Mouse (Mus musculus) CH12.LX (cell line): ENCODE measurements around the gene Nupr1l. TPM values are rescaled to one million over a fixed set of nuclear protein-coding genes. Genes with fewer than 3 reads are reported as not detected.

ENCODE experiments used
- DNase-seq: peaks from one replicate; pipeline ENCODE4 v3.0.0-alpha.2; 2013; ENCODE audit errors: extremely low read depth
- H3K27ac ChIP-seq: 2 replicates; pipeline ENCODE4 v1.5.1; 2012; ENCODE audit warnings: low read depth, mild to moderate bottlenecking, control low read depth, moderate library complexity; ENCODE audit not compliant: insufficient read depth
- H3K27me3 ChIP-seq: replicated peaks from 2 replicates; pipeline ENCODE3; 2012; ENCODE audit warnings: inconsistent platforms
- H3K36me3 ChIP-seq, 2 experiments: replicated peaks in 1 of 2; 2 replicates each; pipeline versions ENCODE3 to v1.6.1; 2012; ENCODE audit warnings: inconsistent platforms in 1 of 2, low read length in 1 of 2, mild to moderate bottlenecking in 1 of 2, mixed read lengths in 1 of 2, moderate library complexity in 1 of 2; ENCODE audit not compliant: control insufficient read depth in 1 of 2, insufficient read depth in 1 of 2
- H3K4me1 ChIP-seq, 2 experiments: 2 replicates each; pipeline ENCODE4 v1.6.1; 2012; ENCODE audit warnings: inconsistent platforms in 1 of 2, moderate library complexity in 1 of 2; ENCODE audit not compliant: insufficient read depth in 2 of 2, control insufficient read depth in 1 of 2
- H3K4me2 ChIP-seq: 2 replicates; pipeline ENCODE4 v1.6.1; 2012; ENCODE audit warnings: low read depth, mild to moderate bottlenecking, control low read depth; ENCODE audit not compliant: poor library complexity, insufficient read depth, severe bottlenecking
- H3K4me3 ChIP-seq, 3 experiments: fragments of 150-350 bp in 1 of 3; sonication (generic) in 1 of 3; replicated peaks in 1 of 3; 2 replicates each; pipeline versions ENCODE3 to v1.5.1; 2011 to 2012; ENCODE audit warnings: low read depth in 2 of 3, low read length in 2 of 3, mild to moderate bottlenecking in 2 of 3, moderate library complexity in 2 of 3, control low read depth in 1 of 3, improper control_type of control experiment in 1 of 3, inconsistent platforms in 1 of 3, mixed read lengths in 1 of 3; ENCODE audit not compliant: poor library complexity in 1 of 3
- H3K79me2 ChIP-seq: replicated peaks from 2 replicates; pipeline ENCODE4 v1.6.1; 2012; ENCODE audit warnings: mild to moderate bottlenecking, moderate library complexity; ENCODE audit not compliant: control insufficient read depth, poor library complexity, insufficient read depth, severe bottlenecking; ENCODE audit errors: extremely low read depth
- H3K9ac ChIP-seq: 2 replicates; pipeline ENCODE4 v1.6.1; 2012; ENCODE audit warnings: low read depth, mild to moderate bottlenecking, control low read depth, moderate library complexity; ENCODE audit not compliant: insufficient read depth
- H3K9me3 ChIP-seq: replicated peaks from 2 replicates; pipeline ENCODE3; 2012; ENCODE audit warnings: low read length, inconsistent platforms, mixed read lengths
- BHLHE40 ChIP-seq: IDR thresholded peaks from 2 replicates; pipeline ENCODE4 v1.6.1; 2011; ENCODE audit warnings: mild to moderate bottlenecking, low read depth, low read length, improper control_type of control experiment
- CHD2 ChIP-seq: IDR thresholded peaks from 2 replicates; pipeline ENCODE4 v1.6.1; 2011; ENCODE audit warnings: low read length, improper control_type of control experiment
- CTCF ChIP-seq, 2 experiments: IDR thresholded peaks in 1 of 2; conservative IDR thresholded peaks in 1 of 2; 2 replicates each; pipeline ENCODE4 v1.5.1; 2011 to 2012; ENCODE audit warnings: low read depth in 2 of 2, low read length in 2 of 2, improper control_type of control experiment in 1 of 2, inconsistent platforms in 1 of 2, mild to moderate bottlenecking in 1 of 2, moderate library complexity in 1 of 2
- E2F4 ChIP-seq: IDR thresholded peaks from 2 replicates; pipeline ENCODE4 v1.6.1; 2011; ENCODE audit warnings: low read depth, low read length, improper control_type of control experiment; ENCODE audit not compliant: insufficient replicate concordance
- EP300 ChIP-seq: IDR thresholded peaks from 2 replicates; pipeline ENCODE4 v1.6.1; 2011; ENCODE audit warnings: low read length, improper control_type of control experiment
- ETS1 ChIP-seq: conservative IDR thresholded peaks from 2 replicates; pipeline ENCODE4 v1.6.1; 2012; ENCODE audit warnings: low read depth, mild to moderate bottlenecking, inconsistent platforms, low read length, improper control_type of control experiment, moderate library complexity
- GABPA ChIP-seq: IDR thresholded peaks from 2 replicates; pipeline ENCODE4 v1.6.1; 2012; ENCODE audit warnings: low read depth, low read length, improper control_type of control experiment, inconsistent platforms; ENCODE audit not compliant: insufficient replicate concordance
- HCFC1 ChIP-seq: IDR thresholded peaks from 2 replicates; pipeline ENCODE4 v1.6.1; 2012; ENCODE audit warnings: low read depth, mild to moderate bottlenecking, inconsistent platforms, low read length, improper control_type of control experiment
- JUN ChIP-seq: IDR thresholded peaks from 2 replicates; pipeline ENCODE4 v1.6.1; 2011; ENCODE audit warnings: low read depth, mild to moderate bottlenecking, low read length, improper control_type of control experiment, moderate library complexity; ENCODE audit not compliant: insufficient read depth
- JUND ChIP-seq: conservative IDR thresholded peaks from 2 replicates; pipeline ENCODE4 v1.6.1; 2011; ENCODE audit warnings: low read depth, low read length, improper control_type of control experiment
- MAFK ChIP-seq: IDR thresholded peaks from 2 replicates; pipeline ENCODE4 v1.6.1; 2011; ENCODE audit warnings: low read length, improper control_type of control experiment; ENCODE audit not compliant: insufficient replicate concordance
- MAZ ChIP-seq: IDR thresholded peaks from 2 replicates; pipeline ENCODE4 v1.6.1; 2012; ENCODE audit warnings: low read depth, mild to moderate bottlenecking, inconsistent platforms, low read length, improper control_type of control experiment, moderate library complexity
- MEF2A ChIP-seq: IDR thresholded peaks from 2 replicates; pipeline ENCODE4 v1.6.1; 2014; ENCODE audit warnings: low read depth, mild to moderate bottlenecking, inconsistent platforms, low read length, improper control_type of control experiment, borderline replicate concordance
- MXI1 ChIP-seq: IDR thresholded peaks from 2 replicates; pipeline ENCODE4 v1.6.1; 2011; ENCODE audit warnings: mild to moderate bottlenecking, low read depth, low read length, improper control_type of control experiment
- MYC ChIP-seq: IDR thresholded peaks from 2 replicates; pipeline ENCODE4 v1.6.1; 2011; ENCODE audit warnings: low read depth, mild to moderate bottlenecking, improper control_type of control experiment, low read length
- NELFE ChIP-seq: IDR thresholded peaks from 2 replicates; pipeline ENCODE4 v1.6.1; 2011; ENCODE audit warnings: low read depth, low read length, improper control_type of control experiment
- NRF1 ChIP-seq: IDR thresholded peaks from 2 replicates; pipeline ENCODE4 v1.6.1; 2014; ENCODE audit warnings: low read depth, mild to moderate bottlenecking, inconsistent platforms, low read length, improper control_type of control experiment, moderate library complexity
- PAX5 ChIP-seq: IDR thresholded peaks from 2 replicates; pipeline ENCODE4 v1.6.1; 2012; ENCODE audit warnings: low read length, inconsistent platforms, mixed read lengths
- POLR2A ChIP-seq: IDR thresholded peaks from 2 replicates; pipeline ENCODE4 v1.6.1; 2011; ENCODE audit warnings: low read depth, mild to moderate bottlenecking, improper control_type of control experiment, low read length
- POLR2AphosphoS2 ChIP-seq: IDR thresholded peaks from 2 replicates; pipeline ENCODE4 v1.6.1; 2011; ENCODE audit warnings: low read depth, low read length, improper control_type of control experiment
- RAD21 ChIP-seq: IDR thresholded peaks from 2 replicates; pipeline ENCODE4 v1.6.1; 2011; ENCODE audit warnings: low read depth, mild to moderate bottlenecking, low read length, improper control_type of control experiment, moderate library complexity
- SIN3A ChIP-seq: IDR thresholded peaks from 2 replicates; pipeline ENCODE4 v1.6.1; 2012; ENCODE audit warnings: low read length, improper control_type of control experiment, inconsistent platforms
- SMC3 ChIP-seq: IDR thresholded peaks from 2 replicates; pipeline ENCODE4 v1.6.1; 2011; ENCODE audit warnings: low read depth, low read length, improper control_type of control experiment
- TBP ChIP-seq: conservative IDR thresholded peaks from 2 replicates; pipeline ENCODE4 v1.6.1; 2011; ENCODE audit warnings: low read depth, low read length, improper control_type of control experiment
- TCF12 ChIP-seq: IDR thresholded peaks from 2 replicates; pipeline ENCODE4 v1.6.1; 2014; ENCODE audit warnings: low read depth, mild to moderate bottlenecking, inconsistent platforms, low read length, improper control_type of control experiment
- USF1 ChIP-seq: IDR thresholded peaks from 2 replicates; pipeline ENCODE4 v1.6.1; 2014; ENCODE audit warnings: low read depth, mild to moderate bottlenecking, inconsistent platforms, low read length, improper control_type of control experiment
- USF2 ChIP-seq: conservative IDR thresholded peaks from 2 replicates; pipeline ENCODE4 v1.6.1; 2011; ENCODE audit warnings: low read depth, low read length, improper control_type of control experiment
- ZC3H11A ChIP-seq: IDR thresholded peaks from 2 replicates; pipeline ENCODE4 v1.6.1; 2012; ENCODE audit warnings: low read depth, mild to moderate bottlenecking, inconsistent platforms, low read length, improper control_type of control experiment
- ZMIZ1 ChIP-seq: IDR thresholded peaks from 2 replicates; pipeline ENCODE4 v1.6.1; 2012; ENCODE audit warnings: low read depth, mild to moderate bottlenecking, inconsistent platforms, low read length, improper control_type of control experiment
- ZNF384 ChIP-seq: IDR thresholded peaks from 2 replicates; pipeline ENCODE4 v1.6.1; 2012; ENCODE audit warnings: low read depth, low read length, improper control_type of control experiment, inconsistent platforms
- dilution Hi-C: fragments of 300-500 bp; cut with MboI; formaldehyde crosslinking; loops from 2 replicates; pipeline ENCODE4 v1.14.3; 2020; ENCODE audit warnings: low sequenced_read_pairs; ENCODE audit not compliant: extremely low pct_unique_long_range_greater_than_20kb, extremely low pct_ligation_motif_present
- in situ Hi-C: fragments of 300-500 bp; cut with MboI; formaldehyde crosslinking; loops from 3 replicates; pipeline ENCODE4 v1.14.3; 2019; ENCODE audit warnings: low sequenced_read_pairs, low pct_ligation_motif_present, low pct_unique_long_range_greater_than_20kb, mixed read lengths
- polyA plus RNA-seq: library from polyadenylated mRNA; unstranded; fragments of >175 nt; gene quantifications from 2 replicates; pipeline ENCODE4 v1.2.1, GENCODE M21; 2012; ENCODE audit warnings: low read depth; ENCODE audit not compliant: insufficient read length
- total RNA-seq, 2 experiments: library from RNA; depleted of rRNA; stranded (reverse); fragments of 300-350 nt in 1 of 2; fragments of >200 nt in 1 of 2; gene quantifications; 2 replicates each; pipeline ENCODE4 v1.2.3; 2012 to 2014

Nupr1l gene
- total and polyA plus RNA-seq, 3 experiments: 0.46 to 0.68 TPM; not detected in 1

DNA sequence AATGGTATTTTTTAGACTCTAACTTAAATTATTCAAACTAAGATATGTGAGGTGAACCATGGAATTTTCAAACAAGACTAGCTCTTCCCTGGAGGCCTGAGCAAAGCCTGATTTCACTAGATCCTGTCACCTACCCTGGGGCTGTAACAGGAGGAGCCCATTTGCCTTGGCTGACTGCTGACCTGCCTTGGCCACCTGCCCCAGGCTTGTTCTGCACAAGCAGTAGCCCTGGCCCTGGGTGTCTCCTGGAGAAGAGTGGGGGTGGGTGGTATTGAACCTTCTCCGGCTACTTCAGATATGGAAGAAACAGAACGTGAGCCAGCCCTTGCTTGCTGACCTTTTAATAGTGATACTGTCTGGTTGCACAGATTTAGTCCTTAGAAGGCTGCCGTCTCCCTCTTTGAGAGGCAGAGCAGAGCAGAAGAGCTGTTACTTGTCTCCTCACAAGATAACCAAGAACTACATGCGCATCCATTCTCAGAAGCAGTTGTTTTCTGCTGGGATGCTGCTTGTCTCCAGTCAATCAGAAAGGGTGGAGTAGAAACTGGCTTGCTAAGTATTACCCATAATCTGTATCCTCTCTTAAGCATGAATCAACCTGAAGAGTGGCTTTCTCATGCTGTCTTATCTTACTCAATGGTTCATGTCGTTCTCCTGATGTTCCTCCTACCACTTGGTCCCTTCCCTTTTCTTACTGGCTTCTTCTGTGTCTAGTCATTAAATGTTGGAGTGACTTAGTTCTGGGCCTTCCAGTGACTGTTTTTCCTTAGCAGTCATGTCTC is 46.3 kb downstream of the Nupr1l start:
- H3K4me2 ChIP-seq: no peak overlapping the region
- H3K27me3 ChIP-seq: no peaks in the 10 kb centered on the region
- H3K4me3 ChIP-seq: no peak overlapping the region
- DNase-seq: no peak
- no peaks in the 10 kb centered on the region for H3K9me3 ChIP-seq
- dilution Hi-C loops (no loop called here), in situ Hi-C loops (no loop called here)
- TF ChIP-seq ZC3H11A (no peak), NRF1 (no peak), NELFE (no peak), USF2 (no peak), MEF2A (no peak), MAFK (no peak), POLR2AphosphoS2 (no peak), MAZ (no peak), CHD2 (no peak), POLR2A (no peak), HCFC1 (no peak), JUN (no peak), BHLHE40 (no peak), SIN3A (no peak), MYC (no peak), ZMIZ1 (no peak), EP300 (no peak), RAD21 (no peak)
- H3K4me1 ChIP-seq: peaks cover 2 to 13% of the 10 kb centered on the region in 2 experiments; a peak in 1 of 4 replicates
- H3K27ac ChIP-seq: no peak overlapping the region
- H3K36me3 ChIP-seq: peaks cover 0 to 30% of the 10 kb centered on the region in 2 experiments
- H3K79me2 ChIP-seq: peaks cover 10% of the 10 kb centered on the region; the same call in 1 of the 2 replicates
- H3K9ac ChIP-seq: no peak overlapping the region

GRCm38 (mm10) chr5:129955792-129956191 is 47.5 kb downstream of the Nupr1l start:
- peaks cover 0 to 33% of the 10 kb centered on the region in 2 experiments for H3K36me3 ChIP-seq
- dilution Hi-C loops (no loop called here), in situ Hi-C loops (no loop called here)
- H3K27me3 ChIP-seq: no peaks in the 10 kb centered on the region
- H3K4me1 ChIP-seq: peaks cover 0 to 7% of the 10 kb centered on the region in 2 experiments; a peak in 1 of 4 replicates
- H3K4me2 ChIP-seq: no peak overlapping the region
- no peak overlapping the region for H3K4me3 ChIP-seq
- no peak overlapping the region for H3K27ac ChIP-seq
- peaks cover 5% of the 10 kb centered on the region; the same call in 1 of the 2 replicates for H3K79me2 ChIP-seq
- no peak for DNase-seq
- TF ChIP-seq ETS1 (no peak), MXI1 (no peak), POLR2A (no peak), JUND (no peak), TCF12 (no peak), EP300 (no peak), USF1 (no peak), GABPA (no peak), SIN3A (no peak), MYC (no peak), SMC3 (no peak), PAX5 (no peak), CTCF (conservative IDR thresholded peaks at IDR 0.05 in 1 of 2, IDR thresholded peaks at IDR 0.05 in 1 of 2; ENCODE audit: low read depth in 2 of 2, low read length in 2 of 2) (no peak), CHD2 (no peak), BHLHE40 (no peak), TBP (no peak), ZNF384 (no peak), E2F4 (no peak)
- TF ChIP-seq, all 38 proteins: peak for 0
- Histone ChIP-seq H3K9ac (no peak overlapping the region), H3K9me3 (no peaks in the 10 kb centered on the region)
